24 mouse cellular contexts compared by ENCODE assay signal in the genomic region with DNA sequence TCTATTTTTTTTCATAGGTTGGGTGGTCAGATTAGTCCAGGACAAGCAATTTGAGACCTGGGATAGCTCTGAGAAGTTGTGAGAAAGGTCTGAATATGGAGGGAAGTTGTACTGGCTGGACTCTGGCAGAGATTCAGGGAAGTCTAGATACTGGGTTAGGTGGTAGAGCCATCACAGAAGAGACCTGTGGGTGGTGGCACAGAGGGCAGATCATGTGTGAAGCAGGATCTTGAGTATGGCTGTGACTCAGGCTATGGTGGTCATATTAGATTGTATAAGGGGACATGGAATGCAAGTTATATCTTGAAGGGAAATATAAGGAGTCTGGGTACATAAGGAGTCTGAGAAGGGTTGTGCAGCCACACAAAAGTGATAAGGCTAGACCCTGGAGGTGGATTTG. TPM values are rescaled to one million over a fixed set of nuclear protein-coding genes. Genes with fewer than 3 reads are reported as not detected.
DNase-seq lines count a peak whose midpoint lies in the region; ATAC-seq and TF ChIP-seq lines count a peak whose summit lies in the region.
"Had no signal": no experiment of that assay in that cellular context is flagged by ENCODE, and none has a peak within 500 bp of the region (broad histone marks: within the 10 kb centered on the region; RNA-seq: fewer than 3 reads in every experiment).

No protein-coding gene starts in this region.

- no peak overlapping the region for H3K9ac ChIP-seq in heart, embryonic 11.5 days (ENCODE audit: low read depth, low read length)
- H3K9ac ChIP-seq in MEL (ENCODE audit: control insufficient read depth, low read depth, low read length, poor library complexity, severe bottlenecking): no peak overlapping the region
- H3K9ac ChIP-seq: embryonic facial prominence, embryonic 12.5 days; forebrain, embryonic 13.5 days; forebrain, embryonic 15.5 days; forebrain, postnatal 0 days had no signal

- no peaks in the 10 kb centered on the region for H3K79me2 ChIP-seq in MEL (ENCODE audit: control insufficient read depth, insufficient read depth, low read length, poor library complexity)

- peaks cover 93% of the 10 kb centered on the region for H3K9me3 ChIP-seq in heart, embryonic 10.5 days
- peaks cover 82% of the 10 kb centered on the region for H3K9me3 ChIP-seq in heart, embryonic 11.5 days (replicated peaks; ENCODE audit: control insufficient read depth, low read length)
- H3K9me3 ChIP-seq in MEL (replicated peaks; ENCODE audit: insufficient read depth, low read length): no peaks in the 10 kb centered on the region

- no peaks in the 10 kb centered on the region for H3K36me3 ChIP-seq in heart, embryonic 10.5 days
- no peaks in the 10 kb centered on the region for H3K36me3 ChIP-seq in heart, embryonic 11.5 days (ENCODE audit: control insufficient read depth, insufficient read depth, low read length)
- no peaks in the 10 kb centered on the region for H3K36me3 ChIP-seq in MEL (ENCODE audit: control insufficient read depth in 1 of 2, insufficient read depth in 2 of 2, low read length in 2 of 2)
- H3K36me3 ChIP-seq: embryonic facial prominence, embryonic 10.5 days; embryonic facial prominence, embryonic 12.5 days; forebrain, embryonic 15.5 days had no signal

- DNase-seq in heart, embryonic 10.5 days (ENCODE audit: low spot score): peak; percentile 71
- DNase-seq in MEL (ENCODE audit: low read depth, low spot score) (peak; percentile 2), adipocyte (ENCODE audit: low spot score) (peak; percentile 2)
- DNase-seq in Muller cell, postnatal 12 days (ENCODE audit: inconsistent ontology term): no peak
- DNase-seq: adrenal gland, adult 8-10 months; adrenal gland, postnatal 14 days; adrenal gland, postnatal 36 days; cerebellum, adult 11-12 months; cerebellum, adult 2 months; cerebellum, adult 9-10 months; cerebellum, postnatal 10 days; cerebellum, postnatal 25 days; forebrain, postnatal 0 days had no signal

- no peak overlapping the region for H3K27ac ChIP-seq in heart, embryonic 10.5 days
- no peak overlapping the region for H3K27ac ChIP-seq in heart, embryonic 11.5 days (ENCODE audit: low read depth, low read length)
- H3K27ac ChIP-seq in MEL (ENCODE audit: control insufficient read depth, low read depth, low read length): no peak overlapping the region
- H3K27ac ChIP-seq: embryonic facial prominence, embryonic 10.5 days; embryonic facial prominence, embryonic 12.5 days; forebrain, embryonic 13.5 days; forebrain, embryonic 15.5 days had no signal

- no peak overlapping the region for H3K4me3 ChIP-seq in heart, embryonic 10.5 days
- H3K4me3 ChIP-seq in heart, embryonic 11.5 days (ENCODE audit: low read depth, low read length): no peak overlapping the region
- H3K4me3 ChIP-seq in MEL (ENCODE audit: control insufficient read depth in 1 of 2, insufficient read depth in 1 of 2, low read depth in 2 of 2, low read length in 2 of 2): no peak overlapping the region
- H3K4me3 ChIP-seq: embryonic facial prominence, embryonic 10.5 days; embryonic facial prominence, embryonic 12.5 days; forebrain, embryonic 13.5 days; forebrain, embryonic 15.5 days had no signal

- TF ChIP-seq RAD21 in MEL (IDR thresholded peaks at IDR 0.05; ENCODE audit: low read depth, low read length): no peak

- H3K4me1 ChIP-seq in heart, embryonic 10.5 days: no peaks in the 10 kb centered on the region
- no peaks in the 10 kb centered on the region for H3K4me1 ChIP-seq in heart, embryonic 11.5 days (ENCODE audit: control insufficient read depth, insufficient read depth, low read length)
- no peaks in the 10 kb centered on the region for H3K4me1 ChIP-seq in MEL (ENCODE audit: control insufficient read depth in 1 of 2, insufficient read depth in 2 of 2, low read length in 2 of 2)
- H3K4me1 ChIP-seq: embryonic facial prominence, embryonic 10.5 days; embryonic facial prominence, embryonic 12.5 days; forebrain, embryonic 13.5 days; forebrain, embryonic 15.5 days had no signal

- no peak for TF ChIP-seq EP300 in MEL (IDR thresholded peaks at IDR 0.05; ENCODE audit: low read depth in 1 of 2, low read length in 2 of 2)

- H3K27me3 ChIP-seq in heart, embryonic 10.5 days (ENCODE audit: insufficient read depth, poor library complexity, severe bottlenecking): no peaks in the 10 kb centered on the region
- H3K27me3 ChIP-seq in heart, embryonic 11.5 days (ENCODE audit: control insufficient read depth, insufficient read depth, low read length): no peaks in the 10 kb centered on the region
- H3K27me3 ChIP-seq in MEL (ENCODE audit: control insufficient read depth in 1 of 2, insufficient read depth in 2 of 2, low read length in 2 of 2): no peaks in the 10 kb centered on the region
- H3K27me3 ChIP-seq: embryonic facial prominence, embryonic 12.5 days; forebrain, embryonic 13.5 days; forebrain, embryonic 15.5 days had no signal

- ATAC-seq in heart, embryonic 11.5 days (replicated peaks; ENCODE audit: insufficient number of reproducible peaks, low FRiP score, low TSS enrichment): no peak
- ATAC-seq: forebrain, embryonic 13.5 days; forebrain, embryonic 15.5 days; forebrain, postnatal 0 days had no signal

- TF ChIP-seq CTCF in MEL (IDR thresholded peaks at IDR 0.05 in 2 of 3, conservative IDR thresholded peaks at IDR 0.05 in 1 of 3; ENCODE audit: control insufficient read depth in 1 of 3, insufficient read depth in 1 of 3, low read depth in 2 of 3, low read length in 3 of 3, poor library complexity in 1 of 3, severe bottlenecking in 1 of 3): no peak

- no peak overlapping the region for H3K4me2 ChIP-seq in heart, embryonic 11.5 days
- H3K4me2 ChIP-seq: embryonic facial prominence, embryonic 12.5 days; forebrain, embryonic 13.5 days; forebrain, embryonic 15.5 days had no signal

- TF ChIP-seq POLR2A in MEL (IDR thresholded peaks at IDR 0.05; ENCODE audit: control insufficient read depth in 1 of 2, insufficient read depth in 1 of 2, low read depth in 1 of 2, low read length in 2 of 2, poor library complexity in 1 of 2): no peak

TF ChIP-seq in MEL, 35 proteins besides CTCF, POLR2A, EP300 and RAD21:
- TF ChIP-seq CHD2 (IDR thresholded peaks at IDR 0.05; ENCODE audit: low read length): no peak
- TF ChIP-seq USF2 (IDR thresholded peaks at IDR 0.05; ENCODE audit: borderline replicate concordance in 1 of 2, insufficient read depth in 1 of 2, low read depth in 1 of 2, low read length in 2 of 2): no peak
- TF ChIP-seq JUND (IDR thresholded peaks at IDR 0.05; ENCODE audit: low read depth, low read length): no peak
- TF ChIP-seq USF1 (IDR thresholded peaks at IDR 0.05; ENCODE audit: low read depth, low read length): no peak
- TF ChIP-seq BHLHE40 (IDR thresholded peaks at IDR 0.05; ENCODE audit: borderline replicate concordance, low read depth, low read length): no peak
- TF ChIP-seq ETS1 (IDR thresholded peaks at IDR 0.05; ENCODE audit: low read depth, low read length): no peak
- TF ChIP-seq TBP (IDR thresholded peaks at IDR 0.05; ENCODE audit: low read depth, low read length): no peak
- no peak for TF ChIP-seq SIN3A (IDR thresholded peaks at IDR 0.05; ENCODE audit: low read length)
- TF ChIP-seq UBTF (IDR thresholded peaks at IDR 0.05; ENCODE audit: borderline replicate concordance, insufficient read depth, low read depth, low read length): no peak
- no peak for TF ChIP-seq ZKSCAN1 (IDR thresholded peaks at IDR 0.05; ENCODE audit: low read depth, low read length)
- no peak for TF ChIP-seq NELFE (IDR thresholded peaks at IDR 0.05; ENCODE audit: low read depth, low read length)
- no peak for TF ChIP-seq MEF2A (IDR thresholded peaks at IDR 0.05; ENCODE audit: extremely low read depth, insufficient replicate concordance, low read depth, low read length, poor library complexity, severe bottlenecking)
- no peak for TF ChIP-seq POLR2AphosphoS2 (IDR thresholded peaks at IDR 0.05; ENCODE audit: low read length)
- no peak for TF ChIP-seq MAFK (IDR thresholded peaks at IDR 0.05; ENCODE audit: borderline replicate concordance, low read depth, low read length)
- no peak for TF ChIP-seq NRF1 (IDR thresholded peaks at IDR 0.05; ENCODE audit: insufficient read depth, low read depth, low read length, poor library complexity, severe bottlenecking)
- no peak for TF ChIP-seq MYC (IDR thresholded peaks at IDR 0.05; ENCODE audit: low read depth, low read length)

RNA-seq across cellular contexts. Expression of a gene that starts 49.3 kb away (rescaled TPM):
- not detected in 2 replicates for polyA plus RNA-seq in heart, embryonic 10.5 days (2016; fragmentation: Nextera tagmentation; extraction: Ambion mirVana)
- polyA plus RNA-seq in heart, embryonic 11.5 days (2014; fragmentation: Nextera tagmentation; extraction: Ambion mirVana): not detected in 2 replicates
- total RNA-seq in MEL (2012; rRNA removed): not detected in 2 replicates
- not detected for polyA plus RNA-seq in MEL (2012; ENCODE audit: insufficient read depth in 1 of 2, insufficient read length in 2 of 2, low read depth in 1 of 2, low replicate concordance in 2 of 2, missing spikeins in 1 of 2)
- total RNA-seq: adrenal gland, adult 18-20 months; adrenal gland, adult 8-10 months; adrenal gland, postnatal 14 days; adrenal gland, postnatal 36 days; ES-E14; forebrain, postnatal 0 days had no signal
- polyA plus RNA-seq: C2C12; cerebellum, adult 2 months; cortical plate, adult 2 months; embryonic facial prominence, embryonic 10.5 days; embryonic facial prominence, embryonic 12.5 days; embryonic facial prominence, embryonic 14.5 days; forebrain, embryonic 11.5 days; forebrain, embryonic 13.5 days; forebrain, embryonic 15.5 days; forebrain, postnatal 0 days had no signal
